Mouse (Mus musculus) forelimb bud, embryonic 11.5 days (tissue): ENCODE data around the gene Slco2a1.
A peak's percentile ranks its signal among the peaks of the same experiment; 100 is the strongest.
"Not testable (repeated sequence)": the region's sequence is repeated elsewhere in the genome, so short reads cannot be mapped to it uniquely, and the experiment has no call there.

Experiments
- DNase-seq: peaks from one replicate; pipeline ENCODE4 v3.0.0-alpha.2; 2012; ENCODE audit warnings: low read depth, low spot score

Gene Slco2a1

DNA sequence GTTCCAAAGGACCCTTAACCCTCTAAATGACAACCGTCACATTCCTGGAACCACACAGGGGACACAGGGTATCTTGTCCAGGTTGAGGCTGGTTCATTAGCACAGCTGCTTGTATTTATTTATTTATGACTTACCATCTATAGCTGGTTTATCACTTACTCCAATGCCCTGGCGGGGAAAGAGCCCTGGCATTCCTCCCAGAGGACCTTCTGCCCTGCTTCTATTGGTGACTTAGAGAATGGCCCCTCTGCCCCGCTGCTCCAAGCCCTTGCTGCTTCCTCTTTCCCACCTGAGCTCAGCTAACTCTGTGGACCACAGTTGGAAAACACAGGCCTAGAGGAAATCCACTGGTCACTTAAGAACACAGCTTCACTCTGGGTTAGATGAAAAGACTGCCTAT is 94.9 kb downstream of the Slco2a1 start:
- no peak for DNase-seq

DNA sequence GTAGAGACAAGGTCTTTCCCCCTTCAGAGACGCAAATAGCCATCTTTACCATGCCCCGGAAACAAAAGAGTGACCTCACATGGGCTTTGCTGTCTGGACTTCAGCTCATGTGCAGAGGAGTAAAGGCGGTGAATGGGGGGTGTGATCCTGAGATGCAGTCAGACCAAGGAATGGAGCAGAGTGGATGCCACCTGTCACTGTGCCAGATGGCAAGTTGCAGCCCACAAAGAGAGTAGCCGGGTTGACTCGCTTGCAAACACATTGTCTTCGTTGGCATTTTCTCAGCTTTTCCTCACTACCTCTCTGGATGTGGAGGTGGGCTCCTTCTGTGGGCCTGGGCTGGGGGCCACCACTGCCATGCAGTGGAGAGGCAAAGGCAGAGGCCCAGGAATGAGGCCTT is 98.2 kb downstream of the Slco2a1 start:
- DNase-seq = no peak

DNA sequence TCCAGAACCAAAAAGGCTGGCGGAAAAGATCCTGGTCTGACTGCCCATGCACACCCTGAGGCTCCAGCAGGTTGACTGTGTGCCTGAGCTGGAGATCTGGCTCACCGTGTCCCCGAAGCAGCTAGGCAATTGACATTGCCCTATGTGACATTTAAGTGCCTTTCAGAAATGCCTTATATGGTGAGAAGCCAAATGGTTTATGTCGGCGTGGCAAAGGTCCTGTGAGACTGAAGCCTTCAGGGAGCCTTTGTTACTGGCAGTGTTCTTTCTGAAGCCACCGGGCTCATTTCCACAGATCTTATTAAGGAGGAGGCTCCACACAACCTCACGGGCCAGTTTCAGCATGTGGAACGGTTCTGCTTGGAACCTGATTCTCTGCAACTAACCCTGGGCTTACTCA is 98.8 kb downstream of the Slco2a1 start:
- DNase-seq = no peak

DNA sequence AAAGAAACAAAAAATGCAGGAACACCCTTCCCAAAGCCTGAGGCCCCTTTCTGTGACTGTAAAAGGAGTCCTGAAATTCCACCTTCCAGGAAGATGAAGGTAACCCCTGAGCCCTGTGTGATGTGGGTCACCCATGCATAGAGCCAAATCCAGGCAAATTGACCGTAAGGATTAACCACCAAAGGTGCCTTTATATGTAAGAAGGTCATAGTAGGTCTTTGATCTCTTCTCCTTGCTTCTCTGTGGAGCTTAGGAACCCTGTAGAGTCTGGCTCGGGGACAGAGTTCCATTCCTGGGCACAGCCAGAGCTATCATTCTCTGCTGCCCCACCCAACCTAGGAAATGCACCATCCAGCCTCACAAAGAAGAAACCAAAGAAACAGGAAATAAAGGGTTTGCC is 100.1 kb downstream of the Slco2a1 start:
- DNase-seq = no peak

DNA sequence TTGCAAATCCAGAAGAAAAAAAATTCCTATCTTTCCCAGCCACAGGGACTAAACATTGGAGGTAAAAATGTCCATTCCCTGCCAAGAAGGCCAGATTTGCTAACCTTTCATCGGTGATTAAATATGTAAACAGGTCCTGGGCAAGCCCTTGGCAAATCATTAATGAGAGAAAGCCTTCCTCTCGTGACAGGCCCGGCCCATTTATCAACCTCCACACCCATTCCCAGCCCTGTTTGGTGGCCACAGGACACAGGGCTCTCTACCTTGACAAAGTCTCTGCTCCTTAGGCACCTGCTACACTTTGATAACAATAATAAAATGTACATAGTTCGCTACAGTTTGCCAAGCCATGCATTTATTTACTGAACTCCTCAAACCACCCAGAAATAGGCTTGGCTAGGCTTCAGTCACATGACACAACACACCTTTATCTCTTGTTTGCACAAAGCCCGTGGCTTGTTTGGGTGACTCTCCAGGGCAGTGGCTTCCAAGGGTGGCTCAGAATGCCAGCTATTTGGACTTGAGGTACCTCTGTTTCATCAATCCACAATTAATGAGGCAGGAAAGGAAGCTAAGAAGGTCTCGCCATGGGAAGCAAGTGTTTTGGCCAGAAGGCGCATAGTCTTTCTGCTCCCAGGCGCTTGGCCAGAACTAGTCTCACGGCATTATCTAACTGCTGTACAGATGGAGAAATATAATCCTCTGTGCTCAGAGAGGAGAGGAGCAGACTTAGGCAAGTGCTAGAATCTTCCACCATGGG is 101.8 kb downstream of the Slco2a1 start:
- DNase-seq = no peak

DNA sequence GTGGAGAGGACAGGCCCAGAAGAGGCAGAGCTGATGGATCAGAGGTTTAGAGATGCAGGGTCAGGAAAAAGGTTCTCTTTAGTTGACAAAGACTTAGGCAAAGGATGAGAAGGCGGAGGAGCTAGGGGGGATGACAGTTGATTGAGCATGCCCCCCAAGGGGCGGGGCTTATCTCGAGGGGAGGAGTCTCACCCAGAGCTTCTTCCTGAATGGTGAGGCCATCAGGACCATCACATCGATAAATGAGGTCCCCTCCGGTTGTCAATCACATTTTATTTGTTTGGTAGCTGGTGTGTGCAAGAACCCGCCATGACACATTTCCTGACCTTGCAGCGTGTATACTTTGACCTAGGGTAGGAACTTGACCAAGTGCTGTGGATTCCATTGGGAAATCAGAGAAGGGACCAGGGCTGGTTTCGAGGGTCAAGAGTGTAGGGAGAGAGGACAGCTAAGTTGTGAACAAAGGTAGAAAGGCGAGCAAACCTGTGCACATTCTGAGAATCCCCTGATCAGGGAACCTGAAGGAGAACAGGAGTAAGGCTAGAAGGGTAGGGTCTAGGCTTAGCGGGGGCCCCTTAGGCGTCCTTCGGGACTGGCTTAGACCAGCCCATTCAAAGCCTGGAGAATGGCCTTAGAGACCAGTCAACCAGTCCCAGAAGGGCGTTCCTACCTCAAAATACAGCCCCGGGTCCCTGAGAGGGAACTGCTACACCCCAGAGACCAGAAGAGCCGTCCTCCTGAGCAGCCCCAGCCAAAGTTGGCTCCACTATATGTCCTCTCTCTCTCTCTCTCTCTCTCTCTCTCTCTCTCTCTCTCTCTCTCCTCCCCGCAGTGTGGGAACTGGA is 102.7 kb downstream of the Slco2a1 start:
- no peak for DNase-seq

DNA sequence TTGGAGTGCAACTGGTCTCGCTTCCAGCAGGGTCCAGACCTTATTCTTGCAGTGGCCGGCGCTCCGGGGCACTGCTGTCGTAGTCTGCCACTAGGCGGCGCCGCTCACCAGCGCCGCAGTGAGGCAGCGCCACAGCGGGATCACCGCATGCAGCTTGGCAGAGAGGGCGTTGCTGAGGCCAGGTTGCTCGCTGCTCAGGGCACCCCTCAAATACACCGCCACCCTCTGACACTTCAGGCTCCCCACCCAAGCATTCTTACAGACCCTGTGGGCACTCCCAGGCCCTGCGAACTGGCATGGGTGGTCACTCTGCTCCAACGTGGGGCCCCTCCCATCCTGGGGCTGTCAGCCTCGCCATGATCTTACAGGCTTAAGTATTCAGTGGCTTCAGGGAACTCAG is 103.7 kb downstream of the Slco2a1 start:
- peak; percentile 91 for DNase-seq

DNA sequence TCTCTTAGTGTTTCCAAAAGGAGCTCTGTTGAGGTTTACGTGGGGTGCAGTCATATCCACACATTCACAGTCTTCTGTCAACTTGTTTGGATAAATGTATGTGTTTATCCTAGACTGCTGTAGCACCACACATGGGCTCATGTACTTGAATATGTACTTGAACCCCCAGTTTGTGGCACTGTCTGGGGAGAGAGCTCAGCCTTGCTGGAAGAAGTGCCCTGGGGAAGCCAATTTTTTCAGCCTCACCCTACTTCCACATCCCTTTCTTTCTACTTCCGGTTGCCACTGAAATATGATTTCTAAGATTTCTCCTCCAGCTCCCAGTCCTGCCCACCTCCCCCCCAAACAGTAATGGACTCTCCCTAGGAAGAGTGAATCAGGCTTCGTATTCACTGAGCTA is 105.2 kb downstream of the Slco2a1 start:
- no peak for DNase-seq

DNA sequence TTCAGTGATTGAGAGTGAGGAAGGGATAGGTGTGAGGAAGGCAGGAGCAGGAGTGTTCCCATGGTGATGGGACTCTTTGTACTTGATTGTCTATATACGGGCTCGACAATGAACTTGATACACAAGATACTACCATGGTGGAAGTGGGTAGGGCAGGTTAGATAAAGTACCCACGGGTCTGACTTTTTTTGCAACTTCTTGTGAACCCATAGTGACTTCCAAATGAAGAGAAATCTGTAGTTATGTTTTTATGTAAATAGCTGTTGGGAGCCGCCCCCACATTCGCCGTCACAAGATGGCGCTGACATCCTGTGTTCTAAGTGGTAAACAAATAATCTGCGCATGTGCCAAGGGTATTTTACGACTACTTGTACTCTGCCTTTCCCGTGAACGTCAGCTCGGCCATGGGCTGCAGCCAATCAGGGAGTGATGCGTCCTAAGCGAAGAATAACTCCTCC is 119.9 kb downstream of the Slco2a1 start:
- not testable (repeated sequence) for DNase-seq

DNA sequence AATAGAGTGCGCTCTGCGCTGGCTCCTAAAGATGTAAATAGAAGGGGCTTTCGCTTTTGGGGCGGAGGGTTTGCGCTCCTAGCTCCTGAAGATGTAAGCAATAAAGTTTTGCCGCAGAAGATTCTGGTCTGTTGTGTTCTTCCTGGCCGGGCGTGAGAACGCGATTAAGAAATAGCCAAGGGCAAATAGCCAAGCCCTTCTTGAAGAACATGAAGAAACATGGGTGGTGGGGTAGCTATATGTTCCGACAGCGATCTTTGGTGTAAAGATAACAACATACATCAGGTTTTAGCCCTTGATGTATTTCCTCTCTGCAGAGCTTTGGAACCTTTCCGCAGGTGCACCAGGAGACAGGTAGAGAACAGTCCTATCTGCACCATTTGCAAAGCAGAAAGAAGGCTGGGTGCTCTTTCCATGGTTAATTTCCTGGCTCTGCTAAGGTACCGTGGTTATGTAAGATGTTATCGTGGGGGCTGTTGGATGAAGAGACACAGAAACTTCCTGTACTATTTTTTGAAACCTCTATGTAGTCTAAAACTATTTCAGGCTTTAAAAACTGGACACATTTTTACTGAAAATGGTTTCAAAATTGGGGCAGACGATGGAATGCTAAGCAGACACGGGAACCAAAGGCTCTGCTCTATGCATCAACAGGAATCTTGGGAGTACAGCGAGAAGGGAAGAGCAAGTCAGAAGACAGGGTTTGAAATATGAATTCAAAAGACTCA is 120.6 kb downstream of the Slco2a1 start:
- DNase-seq = no peak

DNA sequence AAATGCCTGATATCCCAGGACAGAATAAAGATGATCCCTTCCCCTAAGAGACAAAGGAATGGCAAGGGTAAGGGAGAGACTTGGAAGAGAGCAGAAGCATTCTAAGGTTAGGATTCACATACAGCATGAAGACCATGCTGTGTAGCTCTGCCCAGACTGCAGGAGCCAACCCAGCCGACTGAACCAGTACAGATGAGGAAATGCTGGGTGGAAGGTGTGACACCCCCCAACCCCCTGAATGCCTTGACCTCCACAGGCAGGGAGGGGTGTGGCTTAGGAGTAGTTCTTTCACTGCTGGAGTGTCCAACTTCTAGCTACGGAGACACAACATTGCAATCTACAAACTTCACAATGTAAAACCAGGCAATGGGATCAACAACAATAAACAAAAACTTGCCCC is 121.4 kb downstream of the Slco2a1 start:
- DNase-seq = no peak

DNA sequence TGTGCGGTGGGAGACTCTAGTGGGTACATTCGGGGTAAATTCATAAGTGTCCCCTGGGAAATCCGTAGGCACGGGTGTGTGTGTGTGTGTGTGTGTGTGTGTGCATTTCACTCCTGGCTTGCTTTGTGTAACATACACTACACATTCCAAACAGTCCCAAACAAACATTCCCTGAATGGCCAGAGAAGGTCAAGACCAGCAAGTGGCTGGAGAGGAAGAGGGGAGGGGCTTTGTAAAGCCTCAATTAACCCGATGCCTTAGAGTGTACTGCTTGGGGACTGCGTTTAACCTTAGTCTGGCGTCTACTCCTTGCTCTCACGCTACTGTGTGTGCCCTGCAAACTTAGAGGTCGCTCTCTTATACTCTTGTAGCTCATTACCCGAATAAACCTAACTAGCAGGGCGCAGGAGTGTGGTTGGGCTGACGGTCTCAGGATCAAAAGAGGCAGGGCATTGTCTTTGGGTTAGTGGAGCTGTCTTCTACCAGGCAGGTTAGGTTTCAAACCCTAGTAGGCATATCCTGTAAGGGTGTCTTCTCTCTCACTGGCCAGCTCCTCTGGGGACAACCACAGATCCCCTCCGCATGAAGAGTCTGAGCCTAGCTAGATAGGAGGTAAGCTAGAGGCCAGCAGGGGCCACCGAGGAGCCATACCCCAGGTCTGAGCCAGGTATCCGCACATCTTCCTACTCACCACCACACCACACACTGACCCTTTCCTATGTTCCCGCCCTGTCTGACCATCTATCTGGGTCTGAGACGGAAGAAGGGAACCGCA is 122.4 kb downstream of the Slco2a1 start:
- no peak for DNase-seq

DNA sequence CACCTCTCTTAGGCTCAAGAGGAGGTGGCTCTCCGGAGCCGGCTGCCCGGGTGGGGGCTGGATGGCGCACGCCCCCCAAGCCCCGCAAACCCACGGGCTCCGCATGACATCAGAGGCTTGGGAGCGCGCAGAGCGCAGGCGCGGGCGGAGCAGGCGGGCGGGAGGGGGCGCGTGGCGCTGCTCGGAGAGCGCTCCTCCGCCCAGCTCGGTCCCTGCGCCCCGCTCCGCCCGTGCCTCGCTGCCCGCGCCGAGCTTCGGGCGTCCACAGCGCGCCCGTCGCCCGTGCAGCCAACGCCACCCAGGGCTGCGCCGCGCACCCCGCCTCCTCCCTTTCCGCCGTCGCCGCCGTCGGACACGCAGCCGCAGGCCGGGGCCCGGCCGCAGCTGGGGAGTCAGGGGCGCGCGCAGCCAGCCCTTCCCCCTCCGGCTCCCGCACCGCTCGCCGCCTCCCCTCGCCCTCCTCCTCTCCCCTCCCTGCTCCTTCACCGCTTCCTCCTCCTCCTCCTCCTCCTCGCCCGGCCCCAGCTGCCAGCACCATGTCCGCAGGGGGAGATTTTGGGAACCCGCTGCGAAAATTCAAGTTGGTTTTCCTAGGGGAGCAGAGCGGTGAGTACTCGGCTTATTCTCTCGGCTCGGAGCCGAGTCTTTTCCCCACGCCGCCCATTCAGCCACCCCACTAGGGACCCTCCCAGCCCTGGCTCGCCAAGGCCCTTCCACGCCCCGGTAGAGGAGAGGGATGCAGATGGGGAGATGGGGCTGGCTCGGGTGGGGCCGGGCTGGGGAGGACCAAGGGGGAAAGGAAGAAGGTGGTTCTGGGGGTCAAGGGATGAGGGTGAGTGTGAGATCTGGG is 123.3 kb downstream of the Slco2a1 start, which contains the start of gene Rab6b:
Gene Rab6b (plus strand): TSS at position 167 of the 850 bp plus-strand sequence.
- peak; percentile 30 for DNase-seq

DNA sequence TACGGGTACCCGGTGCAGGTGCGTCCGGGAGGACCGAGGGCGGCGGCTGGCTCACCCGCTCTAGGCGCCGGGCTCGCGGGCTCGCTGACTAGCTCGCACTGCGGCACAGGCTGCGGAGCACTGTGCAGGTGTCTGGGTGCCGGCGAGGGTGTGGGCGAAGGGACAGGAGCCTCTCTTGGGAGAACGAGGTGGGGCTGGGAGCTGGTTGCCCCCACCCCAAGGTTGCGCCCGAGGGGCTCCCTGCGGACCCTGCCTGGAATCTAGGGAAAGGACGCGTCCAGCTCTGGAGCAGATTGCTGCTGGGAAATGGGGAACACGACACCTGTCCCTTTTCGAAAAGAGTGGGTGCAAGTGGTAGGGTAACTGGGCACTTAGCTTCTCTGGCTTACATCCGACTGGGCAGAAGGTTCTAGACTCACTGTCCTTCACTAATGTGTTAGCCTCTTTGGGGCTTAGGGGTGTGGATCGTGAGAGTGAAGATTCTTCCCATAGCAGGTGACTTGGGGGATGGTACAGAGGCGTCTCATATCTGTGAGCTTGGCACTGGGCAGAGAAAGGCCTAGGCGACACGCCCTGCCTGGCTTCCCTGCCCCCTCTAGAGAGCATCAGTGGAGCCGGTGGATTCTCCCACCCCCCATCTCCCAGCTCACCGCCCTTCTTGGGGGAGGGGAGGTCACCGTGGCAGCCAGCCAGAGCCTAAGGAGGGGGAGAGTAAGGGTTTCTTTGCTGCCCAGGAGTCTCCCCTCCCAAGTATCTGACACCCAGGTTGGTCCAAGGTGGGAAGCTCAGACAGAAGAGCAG is 124.2 kb downstream of the Slco2a1 start:
- no peak for DNase-seq

DNA sequence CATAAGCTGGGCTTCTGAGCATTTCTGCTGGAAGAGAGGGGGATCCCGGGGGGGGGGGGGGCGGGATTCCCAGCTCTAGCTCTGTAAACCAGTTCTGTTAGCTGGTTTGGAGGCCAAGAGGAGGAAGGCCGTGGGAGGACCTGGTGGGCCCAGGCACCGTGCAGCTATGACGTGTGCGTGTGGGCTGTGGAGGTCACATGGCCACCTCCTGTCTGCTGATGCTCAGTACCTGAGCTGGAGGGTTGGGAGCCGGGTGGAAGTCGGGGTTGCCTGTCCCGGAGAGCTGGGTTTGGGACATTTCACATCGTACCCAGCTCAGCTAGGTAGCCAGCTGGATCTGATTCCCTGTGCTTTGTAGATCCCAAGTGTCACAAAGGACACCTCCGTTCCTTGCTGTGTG is 124.8 kb downstream of the Slco2a1 start:
- no peak for DNase-seq

DNA sequence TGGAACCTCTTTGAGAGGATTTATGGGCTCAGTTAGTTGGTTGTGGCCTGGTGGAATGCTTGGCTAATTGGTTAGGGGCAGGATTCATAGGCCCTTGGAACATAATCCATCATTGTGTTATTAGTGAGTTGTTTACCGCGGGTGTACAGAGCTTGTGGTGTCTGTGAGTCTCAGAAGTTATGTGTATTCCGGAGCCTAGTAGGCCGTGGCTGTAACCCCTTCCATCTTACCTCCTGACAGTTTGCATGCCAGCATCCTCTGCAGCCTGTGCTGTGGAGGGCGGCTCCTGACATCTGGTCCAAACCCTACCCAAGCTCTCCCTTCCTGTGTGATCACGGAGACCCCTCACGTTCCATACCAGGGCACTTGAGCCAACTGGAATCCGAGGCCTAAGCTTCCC is 125.8 kb downstream of the Slco2a1 start:
- no peak for DNase-seq

DNA sequence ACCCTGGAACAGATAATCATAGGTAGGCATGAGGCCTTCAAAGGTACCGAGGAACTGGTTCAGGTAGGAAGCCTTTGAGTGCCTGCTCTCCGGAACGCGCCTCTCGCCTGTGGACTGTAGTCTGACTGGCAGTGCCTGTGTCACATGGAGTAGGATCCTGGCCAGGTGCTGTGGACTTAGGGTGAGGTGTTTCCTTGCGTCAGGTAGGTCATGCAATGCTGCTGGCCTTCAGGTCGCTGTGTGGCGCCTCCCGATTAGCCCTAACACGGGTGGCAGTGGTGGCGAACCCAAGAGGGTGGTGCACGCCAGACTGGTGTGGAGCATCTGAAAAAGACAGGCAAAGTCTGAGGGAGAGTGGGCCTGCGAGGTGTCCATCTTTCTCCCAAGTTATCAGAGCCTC is 126.4 kb downstream of the Slco2a1 start:
- DNase-seq = no peak

DNA sequence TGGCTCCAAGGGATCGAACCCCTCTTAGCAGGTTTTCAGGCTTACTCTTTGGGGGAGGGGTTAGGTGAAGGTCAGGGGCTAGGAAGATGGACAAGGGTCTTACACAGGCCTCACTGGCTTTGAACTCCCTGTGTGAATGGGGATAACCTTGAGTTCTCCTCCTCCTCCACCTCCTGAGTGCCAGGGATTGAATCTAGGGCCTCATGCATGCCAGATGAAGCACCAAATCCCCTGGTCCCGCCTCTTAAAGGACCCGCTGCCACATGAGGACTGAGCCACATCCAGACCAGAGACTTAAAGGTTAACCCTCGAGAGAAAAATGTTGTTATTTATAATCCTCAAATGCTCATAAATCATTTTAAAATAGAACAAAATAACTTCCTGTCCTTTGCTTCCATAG is 128.4 kb downstream of the Slco2a1 start:
- no peak for DNase-seq

DNA sequence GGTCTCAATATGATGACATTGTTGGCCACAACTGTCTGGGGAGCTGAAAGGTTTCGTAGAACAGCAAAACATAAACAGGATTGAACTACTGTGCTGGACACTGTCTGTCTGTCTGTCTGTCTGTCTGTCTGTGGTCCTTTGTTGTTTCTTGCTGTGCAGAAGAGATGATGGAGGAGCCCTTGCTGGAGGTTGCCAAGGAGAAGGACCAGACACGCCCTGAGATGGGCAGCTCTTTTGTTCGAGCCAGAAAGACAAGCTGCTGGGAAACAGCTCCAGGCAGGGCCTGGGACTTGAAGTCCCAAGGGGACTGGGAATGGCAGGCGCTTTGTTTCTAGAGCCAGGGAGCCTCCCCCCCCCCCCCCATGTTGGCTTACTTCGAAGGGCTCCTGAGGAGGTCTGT is 129.0 kb downstream of the Slco2a1 start:
- no peak for DNase-seq

DNA sequence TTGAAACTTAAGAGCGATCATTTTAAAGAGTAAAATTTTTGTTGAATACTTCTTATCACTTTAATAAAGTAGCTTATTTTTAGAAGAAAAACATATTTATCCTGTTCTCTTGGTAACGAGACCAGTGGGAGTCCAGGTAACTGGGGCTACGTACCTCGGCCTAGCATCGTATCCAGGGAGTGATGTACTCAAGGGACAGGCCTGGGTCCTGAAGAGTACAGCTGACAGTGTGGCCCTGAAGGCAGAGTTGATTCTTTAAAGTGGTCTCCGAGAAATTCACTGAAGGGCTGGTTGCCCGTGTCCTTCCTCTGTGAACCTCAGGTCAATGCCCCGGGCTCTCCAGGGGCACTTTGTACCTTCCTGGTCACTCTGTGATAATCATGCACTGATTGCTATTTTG is 129.4 kb downstream of the Slco2a1 start:
- no peak for DNase-seq
